Mouse (Mus musculus): ENCODE data around the gene Nfkbil1. TPM values are rescaled to one million over a fixed set of nuclear protein-coding genes. Genes with fewer than 3 reads are reported as not detected.

Gene Nfkbil1
- polyA plus RNA-seq, 1 experiment from 2014 or later = 14.5 TPM

- H3K4me1 ChIP-seq (replicated peaks; ENCODE audit: insufficient read depth, low read length) = no peaks in the 10 kb centered on the region; the same call in 1 of the 2 replicates
- H3K4me3 ChIP-seq (replicated peaks; ENCODE audit: low read depth, low read length) = no peak overlapping the region
- WGBS = 93% methylated on average over 4 of the region's 4 CpGs
- ATAC-seq (replicated peaks; ENCODE audit: low FRiP score, low read depth) = no peak
- H3K9me3 ChIP-seq (replicated peaks; ENCODE audit: low read length) = no peaks in the 10 kb centered on the region
- peaks cover 31% of the 10 kb centered on the region for H3K36me3 ChIP-seq (ENCODE audit: insufficient read depth, low read length)
- no peak for DNase-seq (ENCODE audit: low spot score)
- no peak for TF ChIP-seq CTCF (IDR thresholded peaks at IDR 0.05; ENCODE audit: low read depth)
- no peak overlapping the region for H3K27ac ChIP-seq
- no peaks in the 10 kb centered on the region for H3K27me3 ChIP-seq (ENCODE audit: insufficient read depth, low read length)
- no peak overlapping the region for H3K4me2 ChIP-seq (ENCODE audit: low read length)
- no peak overlapping the region for H3K9ac ChIP-seq (ENCODE audit: low read depth, low read length)
These were observed 11.0 kb downstream of the Nfkbil1 start for GRCm38 (mm10) chr17:35224641-35225040.

DNA sequence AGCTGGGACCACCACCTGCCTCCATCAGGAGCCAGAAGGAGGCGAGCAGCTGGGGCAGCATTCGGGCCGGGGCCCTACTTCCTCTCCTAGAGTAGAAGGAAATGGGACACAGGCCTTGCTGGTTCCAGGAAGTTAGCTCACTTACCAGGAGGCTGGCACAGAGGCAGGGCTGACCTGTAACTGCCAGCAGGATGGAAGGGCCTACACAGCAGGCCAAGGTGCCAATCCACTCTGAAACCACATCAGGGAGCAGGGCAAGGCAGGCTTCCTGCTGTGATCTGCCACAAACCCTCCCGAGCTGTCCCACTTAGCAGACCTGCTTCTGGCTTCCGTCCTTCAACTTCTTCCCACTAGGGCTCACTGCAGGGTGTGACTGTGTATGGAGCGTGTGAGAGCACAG lies 13.3 kb downstream of the Nfkbil1 start:
- Histone ChIP-seq H3K9ac (ENCODE audit: low read depth, low read length) (no peak overlapping the region), H3K4me1 (replicated peaks; ENCODE audit: insufficient read depth, low read length) (no peaks in the 10 kb centered on the region; the same call in 1 of the 2 replicates), H3K27me3 (ENCODE audit: insufficient read depth, low read length) (no peaks in the 10 kb centered on the region), H3K4me3 (replicated peaks; ENCODE audit: low read depth, low read length) (no peak overlapping the region), H3K4me2 (ENCODE audit: low read length) (no peak overlapping the region), H3K36me3 (ENCODE audit: insufficient read depth, low read length) (peaks cover 16% of the 10 kb centered on the region; the same call in 1 of the 2 replicates), H3K9me3 (replicated peaks; ENCODE audit: low read length) (no peaks in the 10 kb centered on the region), H3K27ac (no peak overlapping the region)
- TF ChIP-seq CTCF (IDR thresholded peaks at IDR 0.05; ENCODE audit: low read depth) = no peak
- WGBS = 82% methylated on average over 6 of the region's 6 CpGs
- no peak for ATAC-seq (replicated peaks; ENCODE audit: low FRiP score, low read depth)
- no peak for DNase-seq (ENCODE audit: low spot score)

GRCm38 (mm10) chr17:35220156-35220952 lies 15.2 kb downstream of the Nfkbil1 start, which contains the start of gene Gm16181:
Gm16181 (plus strand) TSS chr17:35220834.
- ATAC-seq (replicated peaks; ENCODE audit: low FRiP score, low read depth) (no peak), DNase-seq (ENCODE audit: low spot score) (no peak)
- no peak within 1 kb of the TSS for H3K4me2 ChIP-seq (ENCODE audit: low read length)
- H3K27ac ChIP-seq = peak within 1 kb of the TSS; percentile 54
- WGBS = 67% methylated on average over 28 of the region's 28 CpGs
- no peak for TF ChIP-seq CTCF (IDR thresholded peaks at IDR 0.05; ENCODE audit: low read depth)
- H3K27me3 ChIP-seq (ENCODE audit: insufficient read depth, low read length) = no peaks in the 10 kb centered on the region
- H3K4me3 ChIP-seq (replicated peaks; ENCODE audit: low read depth, low read length) = no peak within 1 kb of the TSS
- H3K9ac ChIP-seq (ENCODE audit: low read depth, low read length) = no peak within 1 kb of the TSS
- no peaks in the 10 kb centered on the region; the same call in 1 of the 2 replicates for H3K4me1 ChIP-seq (replicated peaks; ENCODE audit: insufficient read depth, low read length)
- no peaks in the 10 kb centered on the region for H3K9me3 ChIP-seq (replicated peaks; ENCODE audit: low read length)
- peaks cover 12% of the 10 kb centered on the region; the same call in 1 of the 2 replicates for H3K36me3 ChIP-seq (ENCODE audit: insufficient read depth, low read length)

- Histone ChIP-seq H3K4me2 (ENCODE audit: low read length) (no peak overlapping the region), H3K36me3 (ENCODE audit: insufficient read depth, low read length) (peaks cover 12% of the 10 kb centered on the region; the same call in 1 of the 2 replicates), H3K4me1 (replicated peaks; ENCODE audit: insufficient read depth, low read length) (no peaks in the 10 kb centered on the region; the same call in 1 of the 2 replicates), H3K27ac (0 out of 2 replicates have a peak overlapping the region, but pooled peaks have one; percentile 57), H3K9me3 (replicated peaks; ENCODE audit: low read length) (no peaks in the 10 kb centered on the region), H3K27me3 (ENCODE audit: insufficient read depth, low read length) (no peaks in the 10 kb centered on the region), H3K4me3 (replicated peaks; ENCODE audit: low read depth, low read length) (no peak overlapping the region), H3K9ac (ENCODE audit: low read depth, low read length) (no peak overlapping the region)
- ATAC-seq (replicated peaks; ENCODE audit: low FRiP score, low read depth) (no peak), DNase-seq (ENCODE audit: low spot score) (no peak)
- WGBS = 73% methylated on average over 6 of the region's 6 CpGs
- TF ChIP-seq CTCF (IDR thresholded peaks at IDR 0.05; ENCODE audit: low read depth) = no peak
These were observed 16.0 kb downstream of the Nfkbil1 start for GRCm38 (mm10) chr17:35219601-35220041.

- DNase-seq (ENCODE audit: low spot score) = no peak
- no peak overlapping the region for H3K4me3 ChIP-seq (replicated peaks; ENCODE audit: low read depth, low read length)
- ATAC-seq (replicated peaks; ENCODE audit: low FRiP score, low read depth) = no peak
- H3K9me3 ChIP-seq (replicated peaks; ENCODE audit: low read length) = no peaks in the 10 kb centered on the region
- H3K4me2 ChIP-seq (ENCODE audit: low read length) = no peak overlapping the region
- peaks cover 12% of the 10 kb centered on the region; the same call in 1 of the 2 replicates for H3K36me3 ChIP-seq (ENCODE audit: insufficient read depth, low read length)
- H3K9ac ChIP-seq (ENCODE audit: low read depth, low read length) = no peak overlapping the region
- no peak for TF ChIP-seq CTCF (IDR thresholded peaks at IDR 0.05; ENCODE audit: low read depth)
- no peaks in the 10 kb centered on the region; the same call in 1 of the 2 replicates for H3K4me1 ChIP-seq (replicated peaks; ENCODE audit: insufficient read depth, low read length)
- WGBS = 72% methylated on average over 18 of the region's 18 CpGs
- H3K27me3 ChIP-seq (ENCODE audit: insufficient read depth, low read length) = no peaks in the 10 kb centered on the region
- H3K27ac ChIP-seq = peak overlapping the region; percentile 57
These were observed 16.9 kb downstream of the Nfkbil1 start for GRCm38 (mm10) chr17:35218516-35219193.

DNA sequence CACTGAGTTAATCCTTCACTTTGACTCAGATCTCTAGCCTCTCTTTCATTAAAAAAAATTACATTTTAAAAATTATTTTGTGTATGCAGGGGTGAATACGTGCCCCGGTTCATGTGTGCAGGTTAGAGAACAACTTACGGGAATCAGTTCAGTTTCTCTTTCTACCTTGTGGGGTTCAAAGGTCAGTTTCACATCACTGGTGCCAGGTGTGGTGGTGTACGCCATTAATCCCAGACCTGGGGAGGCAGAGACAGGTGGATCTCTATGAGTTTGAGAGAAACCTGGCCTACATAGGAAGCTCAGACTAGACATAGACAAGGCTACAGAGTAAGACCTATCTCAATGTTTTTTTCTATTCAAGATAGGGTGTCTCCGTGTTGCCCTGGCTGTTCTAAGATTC lies 22.5 kb downstream of the Nfkbil1 start:
- H3K4me1 ChIP-seq (replicated peaks; ENCODE audit: insufficient read depth, low read length) = no peaks in the 10 kb centered on the region
- no peak for TF ChIP-seq CTCF (IDR thresholded peaks at IDR 0.05; ENCODE audit: low read depth)
- no peaks in the 10 kb centered on the region for H3K27me3 ChIP-seq (ENCODE audit: insufficient read depth, low read length)
- H3K36me3 ChIP-seq (ENCODE audit: insufficient read depth, low read length) = no peaks in the 10 kb centered on the region
- no peak overlapping the region for H3K27ac ChIP-seq
- H3K4me3 ChIP-seq (replicated peaks; ENCODE audit: low read depth, low read length) = no peak overlapping the region
- 92% methylated on average over 5 of the region's 5 CpGs for WGBS
- ATAC-seq (replicated peaks; ENCODE audit: low FRiP score, low read depth) = no peak
- no peak overlapping the region for H3K4me2 ChIP-seq (ENCODE audit: low read length)
- no peaks in the 10 kb centered on the region for H3K9me3 ChIP-seq (replicated peaks; ENCODE audit: low read length)
- no peak overlapping the region for H3K9ac ChIP-seq (ENCODE audit: low read depth, low read length)
- no peak for DNase-seq (ENCODE audit: low spot score)
